Mouse (Mus musculus) kidney, adult 8-10 months (tissue): ENCODE results near the gene Sv2b.

Experiments
- DNase-seq, 2 experiments: peaks; one replicate each; pipeline ENCODE4 v3.0.0; 2022

Sv2b gene

GRCm38 (mm10) chr7:75290554-75290953 lies 18.5 kb downstream of the Sv2b start:
- DNase-seq: no peak

- DNase-seq: no peak
Observed at GRCm38 (mm10) chr7:75287237-75287636, 21.8 kb downstream of the Sv2b start.

DNA sequence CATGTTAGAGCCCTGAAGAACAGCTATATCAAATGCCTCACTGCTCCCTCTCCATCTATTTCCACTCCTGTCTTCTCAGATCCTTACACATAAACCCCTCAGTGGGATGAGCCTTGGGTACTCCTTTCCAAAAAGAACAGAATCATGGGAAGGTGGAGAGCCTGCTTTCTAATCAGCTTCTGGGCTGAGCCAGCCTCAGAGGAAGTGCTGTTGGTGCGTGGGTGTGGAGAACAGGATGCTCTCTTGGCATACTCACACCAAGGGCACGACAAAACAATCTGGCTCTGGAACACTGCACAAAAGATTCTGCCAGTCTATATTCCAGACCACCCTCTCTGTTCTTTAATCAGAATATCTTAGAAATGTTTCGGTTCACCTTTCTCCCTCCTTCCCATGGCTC lies 26.1 kb downstream of the Sv2b start:
- DNase-seq: no peak

DNA sequence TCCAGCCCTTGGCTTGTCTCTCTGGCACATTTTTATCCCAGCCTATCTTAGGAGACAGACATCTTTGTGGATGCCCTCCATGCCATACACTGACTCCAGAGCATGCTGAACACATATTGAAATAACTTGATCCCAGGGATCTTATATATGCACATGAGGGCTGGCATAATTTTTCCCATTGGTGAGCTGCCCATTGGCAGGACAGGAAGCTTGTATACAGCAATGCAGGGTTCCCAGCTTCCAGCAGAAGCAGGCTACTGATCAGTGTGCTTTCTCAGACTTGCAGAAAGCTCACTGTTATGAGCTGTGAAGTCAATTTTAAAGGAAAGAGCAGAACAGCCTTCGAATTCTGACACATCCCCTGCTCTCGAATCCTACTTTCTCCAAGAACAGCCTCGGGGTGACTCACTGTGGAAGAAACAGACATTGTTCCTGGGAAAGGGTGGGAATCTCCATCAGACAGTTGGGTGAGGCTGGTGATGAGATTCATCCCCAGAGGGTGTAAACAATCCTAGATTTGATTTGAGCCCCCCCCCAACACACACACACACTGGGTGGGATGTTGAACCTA lies 26.9 kb downstream of the Sv2b start:
- no peak for DNase-seq

GRCm38 (mm10) chr7:75281106-75281505 lies 28.0 kb downstream of the Sv2b start:
- DNase-seq: no peak

GRCm38 (mm10) chr7:75277847-75278246 lies 31.2 kb downstream of the Sv2b start:
- no peak for DNase-seq

GRCm38 (mm10) chr7:75276739-75277138 lies 32.3 kb downstream of the Sv2b start:
- no peak for DNase-seq

- no peak for DNase-seq
Observed at GRCm38 (mm10) chr7:75274518-75274917, 34.5 kb downstream of the Sv2b start.

- no peak for DNase-seq
Observed at GRCm38 (mm10) chr7:75273633-75274032, 35.4 kb downstream of the Sv2b start.

- DNase-seq: no peak
Observed at GRCm38 (mm10) chr7:75271921-75272381, 37.1 kb downstream of the Sv2b start.

GRCm38 (mm10) chr7:75271306-75271705 lies 37.8 kb downstream of the Sv2b start:
- no peak for DNase-seq

DNA sequence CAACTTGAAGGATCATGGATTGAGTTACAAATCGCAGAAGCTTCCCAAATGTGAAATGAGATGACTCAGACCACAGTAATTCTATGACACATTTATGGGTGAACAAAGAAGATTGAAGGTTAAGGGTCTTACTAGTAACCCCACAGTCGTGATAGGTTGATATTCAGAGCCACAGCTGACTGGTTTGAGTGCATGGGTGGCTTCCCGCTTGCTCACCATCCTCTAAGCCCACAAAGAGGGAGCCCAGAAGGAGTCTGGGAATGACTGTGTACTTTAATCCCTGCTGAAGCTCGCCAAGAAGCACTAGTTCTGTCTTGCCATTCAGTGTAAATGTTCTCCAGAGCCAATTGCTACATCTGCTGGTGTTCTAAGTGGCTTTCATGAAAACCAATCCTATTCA lies 41.8 kb downstream of the Sv2b start:
- no peak for DNase-seq

DNA sequence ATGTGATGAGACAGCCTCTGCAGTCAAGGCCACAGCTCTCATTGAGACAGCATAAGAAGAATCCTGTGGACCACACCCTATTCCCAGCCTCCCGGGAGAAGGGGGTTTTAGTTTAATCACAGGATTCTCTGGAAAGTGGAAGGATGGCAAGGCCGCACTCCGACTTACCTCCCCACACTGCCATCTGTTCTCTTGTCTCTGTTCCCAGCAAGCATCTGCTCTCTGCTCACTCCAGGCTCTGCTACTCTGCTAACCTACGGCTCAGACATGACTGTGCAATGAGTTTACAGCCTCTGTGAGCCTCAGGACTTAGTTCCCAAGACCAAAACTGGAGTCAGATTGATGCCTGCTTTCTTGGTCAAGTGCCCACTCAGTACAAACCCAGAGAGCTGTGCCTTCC lies 43.8 kb downstream of the Sv2b start:
- no peak for DNase-seq

GRCm38 (mm10) chr7:75259945-75260344 lies 49.1 kb downstream of the Sv2b start:
- DNase-seq: no peak

DNA sequence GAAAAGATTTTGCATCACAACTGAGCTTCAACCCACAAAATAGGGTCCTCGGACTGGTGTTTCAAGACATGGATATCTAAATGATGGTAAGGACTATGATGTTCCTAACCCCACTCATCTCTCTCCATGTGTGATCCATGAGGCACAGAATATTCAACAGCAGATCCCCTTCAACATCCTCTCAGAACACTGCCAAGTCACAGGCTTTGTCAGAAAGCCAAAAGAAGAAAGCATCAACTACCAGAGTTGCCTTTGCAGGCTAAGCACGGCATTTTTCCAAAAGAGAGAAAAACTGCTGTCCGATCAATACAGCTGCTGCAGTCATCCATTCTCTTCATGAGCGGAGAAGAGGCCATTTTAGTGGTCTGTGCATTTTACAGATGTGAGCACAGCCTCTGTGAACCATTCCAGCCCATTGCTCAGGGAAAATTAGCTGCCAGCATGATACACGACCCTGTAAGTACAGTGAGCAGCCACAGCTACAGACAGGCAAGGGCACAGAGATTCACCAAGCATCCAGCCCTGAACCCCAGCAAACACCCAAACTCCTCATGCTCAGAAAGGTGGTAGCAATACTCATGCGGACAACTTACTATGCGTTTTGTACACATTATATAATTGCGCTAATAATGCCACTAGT lies 55.3 kb downstream of the Sv2b start:
- no peak for DNase-seq

DNA sequence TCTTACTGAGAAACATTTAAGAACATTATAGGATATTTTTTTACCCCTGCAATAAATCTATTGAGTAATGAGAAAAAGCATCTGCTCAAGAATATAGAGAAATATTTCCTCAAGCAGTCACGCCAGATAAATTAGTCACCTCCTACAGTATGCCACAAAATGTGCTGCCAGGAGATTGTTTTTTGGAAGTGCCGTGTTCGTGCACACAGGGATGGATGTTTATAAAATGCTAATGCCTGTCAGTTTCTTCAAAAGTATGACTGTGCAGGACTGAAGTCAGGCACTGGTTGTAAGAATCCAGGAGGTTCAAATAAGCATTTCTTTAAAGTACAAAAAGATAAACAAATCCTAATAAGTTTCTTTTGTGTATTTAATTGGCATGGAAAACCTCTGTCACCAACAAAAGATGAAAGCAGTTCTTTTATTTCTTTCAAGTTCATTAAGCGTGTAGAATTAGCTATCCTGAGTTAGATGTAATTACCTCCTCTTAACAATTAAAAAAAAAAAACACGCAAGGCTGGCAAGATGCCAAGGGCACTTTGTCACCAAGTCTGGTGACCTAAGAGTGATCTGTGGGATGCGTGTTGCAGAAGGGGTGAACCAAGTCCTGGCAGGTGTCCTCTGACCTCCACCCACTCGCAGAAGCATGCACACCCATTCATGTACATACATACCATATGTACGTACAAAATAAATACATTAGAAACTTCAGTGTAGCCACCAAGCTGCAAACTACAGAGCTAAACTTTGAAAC lies 68.1 kb downstream of the Sv2b start:
- no peak for DNase-seq

DNA sequence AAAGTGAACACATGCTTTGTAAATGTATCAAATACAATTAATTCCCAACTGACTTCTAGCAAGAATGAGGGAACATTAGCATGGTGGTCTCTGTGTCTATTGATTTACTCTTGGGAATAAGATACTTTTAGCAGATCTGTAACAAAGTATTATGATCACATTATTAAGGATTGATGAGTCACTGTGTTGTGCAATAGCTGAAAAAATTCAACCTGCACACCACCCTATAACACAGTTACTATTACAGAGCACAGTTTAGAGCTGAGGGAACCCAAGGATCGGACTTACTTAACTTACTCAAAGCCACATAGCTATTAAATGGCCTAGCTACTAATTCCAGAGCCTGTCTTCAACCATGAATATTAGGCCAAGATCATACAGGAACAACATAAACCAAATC lies 72.7 kb downstream of the Sv2b start:
- DNase-seq: no peak

DNA sequence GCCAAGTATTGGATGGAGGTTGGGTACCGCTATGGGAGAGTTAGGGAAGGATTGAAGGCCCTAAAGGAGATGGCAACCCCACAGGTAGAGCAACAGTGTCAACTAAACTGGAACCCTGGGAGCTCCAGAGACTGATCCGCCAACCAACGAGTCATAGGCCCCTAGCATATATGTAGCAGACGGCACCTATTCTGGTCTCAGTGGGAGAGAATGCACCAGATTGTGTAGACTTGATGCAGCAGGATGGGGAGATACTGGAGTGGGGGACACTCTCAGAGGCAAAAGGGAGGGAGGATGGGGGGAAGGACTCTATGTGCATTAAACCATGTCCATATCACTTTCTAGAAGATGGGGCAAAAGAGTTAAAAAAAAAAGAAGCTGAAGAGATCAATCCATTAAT lies 84.9 kb downstream of the Sv2b start:
- no peak for DNase-seq

GRCm38 (mm10) chr7:75222704-75223431 lies 86.2 kb downstream of the Sv2b start:
- no peak for DNase-seq

DNA sequence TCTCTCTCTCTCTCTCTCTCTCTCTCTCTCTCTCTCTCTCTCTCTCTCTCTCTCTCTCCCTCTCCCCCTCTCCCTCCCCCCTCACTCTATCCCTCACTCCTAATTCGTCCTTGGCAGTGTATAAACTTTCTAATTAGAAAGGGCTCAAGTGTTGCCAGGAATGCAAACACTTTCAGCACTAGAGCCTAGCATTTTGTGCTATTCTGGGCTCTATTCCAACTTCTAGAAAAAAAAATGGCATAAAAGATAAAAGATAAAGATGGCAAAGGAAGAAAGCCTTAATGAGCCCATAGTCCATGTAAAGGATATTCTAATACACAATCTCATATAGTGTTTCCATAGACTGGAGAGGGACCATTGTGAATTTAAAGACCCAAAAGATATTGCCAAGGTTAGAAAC lies 88.3 kb downstream of the Sv2b start:
- DNase-seq: no peak

DNA sequence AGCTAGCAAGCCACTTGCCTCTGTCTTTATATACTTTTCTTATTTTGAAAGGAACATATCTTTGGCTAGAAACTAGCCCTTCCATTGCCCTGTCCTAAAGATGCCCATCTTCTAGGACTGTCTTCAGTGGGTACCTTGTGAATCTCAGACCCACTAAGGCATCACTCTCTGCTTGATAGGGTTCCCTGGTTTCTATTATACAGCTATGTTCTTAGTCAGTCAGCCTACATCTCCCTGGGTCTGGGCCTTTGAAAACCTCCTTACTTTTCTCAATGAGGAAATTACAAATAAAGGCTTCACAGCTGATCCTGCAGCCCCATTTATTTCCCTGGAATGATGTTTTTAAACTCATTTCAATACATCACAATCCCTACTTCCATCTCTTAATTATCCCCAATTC lies 88.8 kb downstream of the Sv2b start:
- DNase-seq: no peak

DNA sequence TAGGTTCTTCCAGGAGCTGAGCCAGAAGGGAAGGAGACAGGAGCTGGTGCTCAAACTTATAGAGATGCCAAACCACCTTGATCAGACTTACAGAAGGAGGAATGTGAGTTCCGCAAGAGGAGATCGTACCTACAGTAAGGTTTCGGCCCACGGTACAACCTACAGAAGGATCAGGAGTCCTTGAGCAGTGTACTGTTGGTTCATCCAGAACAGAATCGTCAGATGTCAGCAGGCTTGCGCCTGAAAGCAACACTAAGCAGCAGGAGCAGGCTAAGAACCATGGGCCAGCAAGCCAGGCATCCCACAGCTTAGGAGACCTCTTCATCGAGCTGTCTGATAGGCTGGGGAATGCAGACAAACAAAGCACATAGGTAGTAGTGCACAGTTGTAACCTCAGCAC lies 92.9 kb downstream of the Sv2b start:
- no peak for DNase-seq

DNA sequence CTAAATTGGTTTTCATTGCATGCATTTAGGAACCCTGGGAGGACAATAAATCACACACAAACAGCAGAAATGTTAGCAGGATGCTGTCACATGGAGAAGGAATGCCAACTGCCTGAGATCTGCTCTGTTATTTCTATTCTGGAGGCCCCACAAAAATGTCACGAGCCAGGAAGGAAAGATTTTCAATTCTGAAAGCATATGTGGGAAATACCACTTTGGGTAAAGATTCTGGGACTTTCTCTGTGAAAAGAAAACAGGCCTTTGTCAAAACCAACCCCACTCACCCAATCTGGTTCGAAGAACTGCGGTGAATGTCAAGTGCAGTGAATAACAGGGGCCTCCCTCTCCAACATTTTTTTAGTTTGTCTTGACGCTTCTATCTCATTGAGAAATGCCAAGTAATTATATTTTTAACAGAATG lies 99.8 kb downstream of the Sv2b start:
- DNase-seq: no peak
